Mouse (Mus musculus) ES-Bruce4 (cell line): ENCODE measurements around the gene Tas1r2.

ENCODE experiments used
- CTCF ChIP-seq: IDR thresholded peaks from one replicate; pipeline ENCODE4 v1.8.1; 2011; ENCODE audit warnings: low read depth, low read length
- EP300 ChIP-seq: IDR thresholded peaks from 2 replicates; pipeline ENCODE4 v1.6.1; 2011; ENCODE audit warnings: low read depth, low read length; ENCODE audit not compliant: insufficient read depth
- POLR2A ChIP-seq: IDR thresholded peaks from one replicate; pipeline ENCODE4 v1.8.1; 2011; ENCODE audit warnings: low read length; ENCODE audit not compliant: insufficient read depth

DNA sequence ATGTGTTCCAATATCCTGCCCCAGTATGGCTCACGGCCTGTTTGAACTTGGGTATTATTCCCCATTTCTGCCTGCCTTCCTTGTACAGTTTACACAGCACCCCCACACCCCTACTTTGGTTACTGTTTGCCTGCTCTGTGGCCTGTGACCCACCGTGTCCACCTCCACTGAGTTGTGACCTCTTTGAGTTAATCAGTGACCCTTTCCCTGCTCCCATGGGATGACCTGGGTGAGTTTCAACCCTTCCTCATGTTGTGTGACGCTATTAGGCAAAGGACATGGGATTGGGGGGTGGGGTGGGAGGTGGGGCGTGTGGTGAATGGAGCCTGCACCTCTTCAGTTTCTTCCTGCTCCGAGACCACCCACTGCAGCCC lies 29.2 kb upstream of the Tas1r2 start:
- TF ChIP-seq POLR2A, result no peak
- TF ChIP-seq CTCF, result no peak
- TF ChIP-seq EP300, result no peak
